Mouse (Mus musculus) Muller cell, postnatal 12 days (primary cell): ENCODE results near the gene U90926.

Experiments
- DNase-seq: peaks from one replicate; pipeline ENCODE4 v3.0.0-alpha.2; 2015; ENCODE audit errors: inconsistent ontology term

U90926 gene

DNA sequence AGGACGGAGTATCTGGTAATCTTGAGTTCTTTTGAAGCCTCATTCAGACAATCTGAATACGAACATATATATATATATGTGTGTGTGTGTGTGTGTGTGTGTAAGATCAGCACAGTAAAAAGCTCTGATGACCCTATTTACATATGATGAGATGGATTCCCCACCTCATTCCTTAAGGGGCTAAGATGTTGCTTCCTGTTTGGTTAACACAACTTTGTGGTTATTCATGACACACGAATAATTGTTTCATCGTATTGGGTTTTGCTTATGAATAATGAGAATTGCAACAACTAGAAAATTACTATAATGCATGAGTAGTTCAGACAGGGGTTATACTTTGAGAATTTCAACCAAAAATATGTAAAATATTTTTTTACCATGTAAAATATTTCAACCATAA is at the start of gene U90926:
Gene U90926 (minus strand): TSS at position 101 of the 400 bp plus-strand sequence.
- DNase-seq: no peak

DNA sequence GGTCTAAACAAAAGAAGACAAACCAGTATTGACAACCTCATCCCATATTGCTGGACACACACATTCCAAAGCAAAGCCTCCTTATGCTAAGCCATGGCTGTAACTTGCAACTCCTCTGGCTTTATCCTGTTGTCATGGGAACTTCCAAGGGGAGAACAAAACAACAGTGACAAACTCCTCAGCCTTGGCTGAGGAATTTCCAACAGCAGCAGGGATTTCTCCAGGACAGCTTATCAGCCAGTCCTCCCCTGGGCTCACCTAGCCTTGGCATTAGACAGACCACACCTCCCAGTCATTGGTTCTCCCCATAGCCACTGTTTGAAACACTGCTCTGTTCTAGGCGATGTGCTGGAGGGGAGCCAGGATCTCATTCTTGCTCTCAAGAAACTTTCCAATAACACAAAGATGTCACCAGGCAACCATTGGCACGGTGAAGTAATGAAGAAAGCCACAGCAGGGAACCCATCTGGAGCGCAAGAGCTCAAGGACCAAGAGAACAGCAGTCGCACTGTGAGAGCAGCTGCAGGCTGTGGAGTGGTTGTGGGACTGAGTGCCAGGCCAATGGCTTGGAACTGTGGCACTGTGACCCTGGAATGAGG is 48.7 kb upstream of the U90926 start:
- peak; percentile 97 for DNase-seq

- DNase-seq: no peak
These were observed 47.4 kb upstream of the U90926 start for GRCm38 (mm10) chr5:92262646-92263045.

- no peak for DNase-seq
These were observed 41.0 kb upstream of the U90926 start, which contains the start of gene Ppef2 for GRCm38 (mm10) chr5:92256218-92256617. Ppef2 (minus strand) TSS chr5:92256278.

DNA sequence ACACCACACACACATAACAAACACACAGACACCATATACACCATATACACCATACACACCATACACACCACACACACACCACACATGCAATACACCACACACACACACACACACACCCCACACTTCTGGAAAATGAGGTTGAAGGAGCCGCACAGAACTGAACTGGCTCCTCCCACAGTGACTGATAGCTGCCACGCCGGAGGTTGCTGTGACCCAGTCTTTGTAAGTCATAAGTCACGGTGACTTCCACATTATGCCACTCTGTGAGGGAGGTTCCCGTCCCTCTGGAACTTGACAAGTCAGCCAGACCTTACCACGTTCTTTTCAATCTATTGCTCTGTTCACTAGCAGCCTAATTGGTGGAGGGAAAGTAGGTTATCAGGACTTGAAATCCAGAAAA is 39.3 kb upstream of the U90926 start:
- DNase-seq: no peak

GRCm38 (mm10) chr5:92252797-92253343 is 37.7 kb upstream of the U90926 start:
- no peak for DNase-seq

DNA sequence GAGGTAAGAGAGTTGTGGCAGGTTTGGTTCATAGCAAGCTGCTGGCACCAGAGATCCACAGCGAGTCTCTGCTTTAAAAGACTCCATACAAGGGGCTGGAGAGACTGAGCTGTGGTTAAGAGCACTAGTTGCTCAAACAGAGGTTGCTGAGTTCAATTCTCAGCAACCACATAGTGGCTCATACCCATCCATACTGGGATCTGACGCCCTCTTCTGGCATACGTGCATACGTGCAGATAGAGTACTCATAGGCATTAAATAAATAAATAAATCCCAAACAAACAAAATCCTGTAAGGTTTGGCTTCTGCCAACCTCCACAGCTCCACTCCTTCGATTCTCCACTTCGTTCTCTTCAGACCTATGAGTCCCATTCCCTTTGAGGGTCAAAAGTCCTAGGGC is 36.8 kb upstream of the U90926 start:
- no peak for DNase-seq

DNA sequence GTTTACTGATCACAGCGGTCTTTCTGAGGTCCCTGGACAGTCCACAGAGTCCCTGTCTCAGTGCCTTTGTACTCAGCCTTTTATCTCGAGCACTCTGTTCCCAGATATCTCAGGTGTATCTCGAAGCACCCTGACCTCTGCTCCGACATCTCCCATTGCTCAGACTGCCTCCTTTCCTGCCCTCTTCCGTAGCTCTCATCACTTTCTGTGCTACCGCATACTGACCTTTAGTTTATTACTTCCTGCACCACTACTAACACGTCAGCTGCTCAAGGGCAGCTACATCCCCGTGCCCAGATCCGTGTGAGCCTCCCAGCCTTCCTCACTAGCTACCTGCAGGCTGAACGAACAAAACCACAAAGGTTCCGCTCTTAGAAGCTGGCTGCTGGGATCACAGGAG is 33.4 kb upstream of the U90926 start:
- no peak for DNase-seq

DNA sequence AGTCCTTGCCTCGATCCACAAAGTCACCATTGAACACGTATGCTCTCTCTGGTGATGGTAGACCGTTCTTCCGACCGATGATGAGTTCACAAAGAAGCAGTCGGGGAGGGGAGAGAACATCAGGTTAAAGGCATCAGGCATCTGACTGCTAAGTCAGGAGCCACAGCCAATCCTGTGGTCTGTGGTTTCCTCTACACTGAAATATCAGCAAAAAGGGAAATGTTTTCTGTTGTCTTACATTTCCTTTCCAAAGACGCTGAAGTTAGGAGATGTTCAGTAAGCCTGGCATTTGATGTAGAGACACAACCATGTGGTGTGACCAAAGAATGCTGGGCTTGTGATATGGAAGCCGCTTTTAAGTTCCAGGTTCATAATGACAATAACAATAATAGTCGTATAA is 30.3 kb upstream of the U90926 start:
- no peak for DNase-seq

DNA sequence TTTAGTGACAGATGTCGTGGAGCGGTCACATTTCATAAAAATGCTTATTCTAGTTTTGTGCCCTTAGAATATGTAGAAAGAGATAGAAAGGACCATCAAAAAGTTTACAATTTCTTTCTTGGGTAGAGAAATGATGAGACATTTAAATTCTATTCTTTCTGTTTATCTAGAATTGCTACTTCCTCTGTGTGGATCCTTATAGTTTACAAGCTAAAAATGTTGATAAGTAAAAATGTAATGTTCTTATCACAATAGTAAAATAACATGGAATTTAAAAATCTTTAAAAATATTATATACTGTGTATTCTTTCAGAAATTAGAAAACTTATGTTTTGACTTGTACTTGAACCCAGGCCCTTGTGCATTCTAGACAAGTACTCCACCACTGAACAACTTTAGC is 29.7 kb upstream of the U90926 start:
- DNase-seq: no peak

- no peak for DNase-seq
These were observed 25.6 kb upstream of the U90926 start for GRCm38 (mm10) chr5:92240769-92241168.

GRCm38 (mm10) chr5:92239333-92240232 is 24.4 kb upstream of the U90926 start:
- peak; percentile 62 for DNase-seq

DNA sequence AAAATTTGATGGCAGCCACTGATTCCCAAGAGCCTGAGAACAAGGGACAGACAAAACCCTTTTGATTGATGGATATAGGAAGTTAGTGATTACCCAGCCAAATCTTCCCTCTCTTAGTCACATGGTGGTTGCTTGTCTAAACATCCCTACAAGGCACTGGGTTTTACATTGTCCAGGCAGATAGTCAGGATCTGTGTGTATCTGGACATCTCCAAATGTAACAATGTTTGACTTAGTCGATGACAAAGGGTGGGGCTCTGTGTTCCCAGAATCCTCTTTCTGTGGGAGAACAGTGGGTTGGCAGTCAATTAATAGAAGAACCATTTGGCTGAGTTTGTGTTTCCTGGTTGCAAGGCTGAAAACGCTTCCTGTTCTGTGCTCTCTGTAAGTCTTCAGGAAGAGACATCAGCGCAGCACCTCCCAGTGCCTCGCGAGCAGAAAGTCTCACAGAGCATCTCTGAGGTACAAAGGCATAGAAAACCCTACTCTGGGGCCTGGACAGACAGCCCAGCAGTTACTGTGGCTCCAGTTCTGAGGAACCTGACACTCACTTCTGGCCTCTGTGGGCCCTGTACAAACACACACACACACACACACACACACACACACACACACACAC is 19.8 kb upstream of the U90926 start:
- DNase-seq: no peak

- DNase-seq: no peak
These were observed 18.2 kb upstream of the U90926 start for GRCm38 (mm10) chr5:92233366-92233765.

DNA sequence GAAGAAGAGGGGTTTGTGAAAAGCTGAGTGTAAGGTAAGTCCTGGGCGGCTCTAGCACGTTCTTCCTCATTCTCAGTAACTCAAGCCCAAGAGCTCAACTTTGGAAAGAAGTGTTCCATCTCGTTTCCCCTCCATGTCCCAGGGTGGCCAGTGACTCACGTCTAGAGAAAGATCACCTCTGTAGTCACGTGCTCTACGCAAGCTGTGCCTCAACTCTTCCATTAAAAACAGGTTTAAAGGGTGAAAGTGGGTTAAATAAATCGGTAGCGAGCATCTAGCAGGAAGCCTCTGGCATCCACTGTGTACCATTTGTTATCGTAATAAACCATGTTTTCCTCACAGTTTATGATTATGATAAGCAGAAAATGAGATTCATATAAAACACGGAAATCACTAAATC is 16.6 kb upstream of the U90926 start:
- DNase-seq: no peak

DNA sequence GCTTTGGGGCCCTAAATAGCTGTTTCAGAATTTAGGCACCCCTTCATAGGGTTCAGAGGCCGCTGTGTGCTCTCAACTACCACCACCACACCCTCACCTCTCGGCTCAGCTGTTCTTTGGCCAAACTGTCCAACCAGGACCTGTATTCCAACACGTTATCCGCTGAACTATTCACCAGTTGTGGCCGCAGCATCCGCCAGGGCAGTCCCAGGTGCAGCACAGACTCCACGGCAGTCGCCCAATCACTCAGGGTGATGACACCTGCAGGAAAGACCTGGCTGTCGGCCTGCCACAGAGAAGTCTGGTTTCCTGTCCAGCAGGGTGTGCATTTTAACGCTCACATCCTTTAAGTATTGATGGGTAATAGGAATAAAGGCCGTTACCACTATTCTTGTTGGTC is 15.1 kb upstream of the U90926 start:
- DNase-seq: no peak

DNA sequence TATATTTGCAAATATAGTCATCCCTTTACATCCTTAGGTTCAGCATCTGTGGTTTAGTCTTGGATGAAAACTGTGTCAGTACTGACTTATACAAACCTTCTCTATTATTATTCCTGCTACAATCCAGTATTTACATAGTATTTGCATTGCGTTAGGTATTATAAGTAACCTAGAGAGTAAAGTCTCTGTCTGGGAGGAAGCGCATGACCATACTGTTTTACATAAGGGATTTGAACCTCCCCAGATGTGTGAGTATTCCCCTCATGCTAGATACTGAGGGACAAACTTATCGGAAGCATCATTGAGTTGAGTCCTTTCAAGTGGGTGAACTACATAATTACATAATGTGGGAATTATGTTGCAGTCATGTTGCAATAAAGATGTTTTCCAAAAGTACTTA is 14.3 kb upstream of the U90926 start:
- no peak for DNase-seq

DNA sequence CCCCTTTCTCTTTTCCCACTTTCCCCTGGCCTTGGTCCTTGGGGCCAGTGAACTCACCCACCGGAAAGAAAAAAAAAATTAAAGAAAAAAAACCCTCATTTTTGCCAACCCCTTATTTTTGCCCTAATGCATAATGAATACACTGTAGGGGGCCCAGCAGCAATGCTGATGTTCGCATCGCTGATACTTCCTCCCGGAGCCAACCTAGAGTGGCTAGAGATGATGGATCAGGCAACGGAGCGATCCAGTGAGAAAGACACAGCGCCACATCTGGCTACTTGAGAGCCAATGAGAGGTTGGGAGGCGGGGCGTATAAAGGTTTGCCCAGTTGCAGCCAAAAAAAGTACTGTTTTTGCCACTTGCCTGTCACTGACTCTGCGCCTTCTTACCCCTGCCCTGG is 13.6 kb upstream of the U90926 start:
- no peak for DNase-seq

GRCm38 (mm10) chr5:92227782-92228181 is 12.6 kb upstream of the U90926 start:
- DNase-seq: no peak

- DNase-seq: peak; percentile 80
These were observed 5.2 kb upstream of the U90926 start for GRCm38 (mm10) chr5:92220287-92220902.

DNA sequence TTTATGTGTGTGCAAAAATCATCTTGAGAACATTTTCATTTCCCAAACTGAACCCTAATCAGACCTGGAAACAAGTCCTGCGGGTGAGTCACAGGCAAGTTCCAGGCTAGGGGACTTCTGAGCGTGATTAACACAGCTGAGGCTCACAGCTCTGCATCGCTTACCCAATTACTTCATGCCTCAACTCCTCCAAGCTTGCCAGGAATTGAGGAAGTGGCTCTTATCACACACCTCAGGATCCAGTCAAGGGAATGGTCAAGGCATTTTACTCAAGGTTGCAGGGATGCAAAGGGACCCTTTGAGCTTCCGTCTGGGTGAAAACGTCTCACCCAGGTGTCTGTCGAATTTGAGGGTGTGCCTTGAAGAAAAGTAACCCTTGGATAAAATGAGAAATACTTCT is 4.6 kb upstream of the U90926 start:
- DNase-seq: peak; percentile 85
